Mouse (Mus musculus): ENCODE measurements around the gene Rfx4.

DNA sequence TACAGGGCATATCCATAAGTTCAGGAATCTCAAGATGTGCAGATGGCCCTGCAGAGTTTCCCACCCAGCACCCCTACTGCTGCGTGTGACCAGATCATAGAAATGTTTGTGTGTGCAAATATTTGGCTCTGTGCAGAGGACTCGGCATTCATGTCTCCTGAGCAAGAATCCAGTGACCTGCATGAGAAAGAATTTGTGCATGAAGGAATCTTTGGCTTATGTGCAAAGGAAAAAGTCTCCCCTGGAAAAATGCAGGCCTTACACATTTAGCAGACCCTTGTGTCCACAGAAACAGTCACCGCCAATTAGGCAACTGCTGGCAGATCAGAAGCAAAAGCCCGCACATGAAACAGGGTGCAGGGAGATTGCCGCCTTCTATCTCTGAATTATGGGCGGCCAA, 22.4 kb upstream of the Rfx4 start:
- no peak for TF ChIP-seq POLR2A (IDR thresholded peaks at IDR 0.05; ENCODE audit: extremely low read depth, insufficient read depth, low read length)
- no peak for TF ChIP-seq CTCF (IDR thresholded peaks at IDR 0.05; ENCODE audit: low read depth, low read length)

All from liver, adult 2 months (tissue).